Mouse (Mus musculus) leukemia stem cell, adult 10-12 weeks (primary cell): Measurements from ENCODE around the gene Stx6. TPM values are rescaled to one million over a fixed set of nuclear protein-coding genes. Genes with fewer than 3 reads are reported as not detected.

ENCODE experiments used
- polyA plus RNA-seq: library from polyadenylated mRNA; stranded (reverse); fragments of >175 nt; gene quantifications from 2 replicates; pipeline ENCODE4 v1.2.3, GENCODE M21; 2012; ENCODE audit warnings: low replicate concordance

Stx6 gene
- polyA plus RNA-seq: 89.4 and 118 TPM in 2 replicates

DNA sequence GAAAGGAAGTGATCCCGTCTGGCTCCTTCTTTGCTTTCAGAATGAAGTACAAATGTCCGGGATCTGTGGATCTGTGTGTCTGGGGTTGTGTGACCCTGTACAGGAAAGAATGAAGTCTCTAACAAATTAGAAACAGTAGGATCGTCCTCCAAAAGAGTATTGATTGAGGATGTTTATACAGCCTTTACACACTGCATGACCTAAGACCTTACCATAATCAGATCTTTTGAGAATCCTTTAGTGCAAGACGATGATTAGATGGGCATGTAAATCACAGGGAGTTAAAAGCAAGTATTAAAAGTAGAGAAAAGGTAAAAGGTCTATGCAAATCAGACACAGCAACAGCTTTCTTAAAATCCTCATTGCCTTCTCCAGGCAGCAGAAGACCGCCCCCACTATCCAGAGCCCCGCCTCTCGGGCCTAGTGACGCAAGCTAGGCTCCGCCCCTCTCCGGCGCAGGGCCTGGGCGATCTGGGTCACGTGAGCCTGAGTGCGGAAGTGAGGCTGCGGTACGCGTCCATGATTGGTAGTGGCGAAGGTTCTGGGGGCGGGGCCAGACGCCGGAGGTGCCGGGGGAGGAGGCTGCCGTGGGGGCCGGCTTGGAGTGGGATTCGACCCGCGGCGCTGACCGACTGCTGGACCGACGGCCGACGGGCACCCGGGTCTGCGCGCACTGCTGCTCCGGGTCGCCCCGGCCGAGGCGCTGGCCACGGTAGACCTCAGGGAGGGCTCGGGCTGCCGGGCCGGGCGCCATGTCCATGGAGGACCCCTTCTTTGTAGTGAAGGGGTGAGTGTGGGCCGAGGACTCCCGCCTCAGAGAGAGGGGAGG, at the start of gene Stx6:
Gene Stx6, plus strand, starts transcription at position 575 of the 829 bp plus-strand sequence.

DNA sequence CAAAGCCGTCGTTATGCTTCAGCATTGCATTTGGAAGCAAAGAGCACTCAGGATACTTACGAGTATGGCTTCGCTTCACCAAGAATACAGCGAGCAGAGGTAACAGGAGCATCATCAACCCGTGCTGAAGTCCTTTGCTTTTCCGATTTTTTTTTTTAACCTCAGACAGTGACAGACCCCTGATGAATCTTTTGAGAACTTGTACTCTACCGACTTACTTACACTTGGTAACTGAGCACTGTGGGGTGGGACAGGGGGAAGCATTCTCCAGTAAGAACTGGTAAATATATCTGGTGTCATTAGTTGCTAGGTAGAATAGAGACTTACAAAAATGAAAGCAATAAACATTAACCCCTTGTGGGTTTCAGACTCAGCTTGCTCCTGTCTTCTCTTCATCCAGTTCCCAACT, 11.9 kb upstream of the Stx6 start, which contains the start of gene Mr1:
Gene Mr1, minus strand, starts transcription at position 243 of the 409 bp plus-strand sequence.

DNA sequence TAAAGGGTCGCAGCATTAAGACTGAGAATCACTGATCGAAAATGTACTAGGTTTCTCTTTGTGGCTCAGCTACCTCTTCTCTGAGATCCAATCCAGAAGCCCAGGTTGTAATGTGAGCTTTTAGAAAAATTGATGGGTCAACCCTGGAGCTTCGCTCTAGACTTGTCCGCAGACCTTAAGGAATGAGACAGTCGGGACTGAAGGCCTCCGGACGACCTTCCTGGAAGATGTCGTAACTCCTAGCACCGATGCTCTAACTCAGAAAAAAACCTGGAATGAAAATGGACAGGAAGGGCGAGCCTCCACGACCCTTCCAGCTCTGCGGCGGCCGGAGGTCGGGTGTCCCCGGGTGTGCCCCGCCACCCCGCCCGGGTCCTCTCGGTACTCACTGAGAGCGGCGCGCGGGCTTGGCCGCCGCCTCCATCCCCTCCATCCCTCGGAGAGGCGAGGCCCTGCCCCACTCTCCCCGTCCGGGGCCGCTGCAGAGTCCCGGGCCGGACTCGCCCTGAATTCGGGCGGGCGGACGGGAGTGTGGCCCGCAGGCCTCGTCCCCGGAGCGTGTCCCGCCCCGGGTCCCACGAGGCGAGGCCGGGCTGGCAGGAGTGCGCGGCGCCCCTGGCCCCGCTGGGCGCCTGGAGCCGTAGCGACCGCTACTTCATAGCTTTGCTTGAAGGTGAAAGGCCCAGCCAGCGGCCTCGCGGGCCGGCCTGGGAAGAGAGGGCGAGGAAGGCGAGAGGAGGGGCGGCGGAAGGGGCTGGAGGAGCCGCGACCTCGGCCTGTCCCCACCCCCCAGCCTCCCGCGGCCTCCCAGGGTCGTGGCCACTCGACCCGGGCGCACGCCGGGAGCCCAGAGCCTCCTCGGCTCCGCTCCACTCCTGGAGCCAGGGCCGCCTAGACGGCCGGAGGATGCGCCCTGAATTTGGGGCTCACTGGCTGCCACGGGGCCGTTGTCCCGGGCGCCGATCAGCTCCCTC, 85.6 kb downstream of the Stx6 start, which contains the start of gene BC034090:
Gene BC034090, minus strand, starts transcription at position 648 of the 974 bp plus-strand sequence.

Other genes with a start within 250 kb of the Stx6 start
- 30.2 and 70.8 TPM in 2 replicates for gene Ier5, start 59.1 kb upstream of the Stx6 start, polyA plus RNA-seq
- 0.28 and 0.41 TPM in 2 replicates for gene Mr1, start 11.9 kb upstream of the Stx6 start, polyA plus RNA-seq
- gene BC034090, start 85.7 kb downstream of the Stx6 start, polyA plus RNA-seq: 0.09 and 0.10 TPM in 2 replicates